Mouse (Mus musculus): Measurements from ENCODE around the gene Tcf15. TPM values are rescaled to one million over a fixed set of nuclear protein-coding genes. Genes with fewer than 3 reads are reported as not detected.

The Tcf15 gene
- total and polyA plus RNA-seq, 2 experiments from 2014 or later, result 0.69 to 1.6 TPM

DNA sequence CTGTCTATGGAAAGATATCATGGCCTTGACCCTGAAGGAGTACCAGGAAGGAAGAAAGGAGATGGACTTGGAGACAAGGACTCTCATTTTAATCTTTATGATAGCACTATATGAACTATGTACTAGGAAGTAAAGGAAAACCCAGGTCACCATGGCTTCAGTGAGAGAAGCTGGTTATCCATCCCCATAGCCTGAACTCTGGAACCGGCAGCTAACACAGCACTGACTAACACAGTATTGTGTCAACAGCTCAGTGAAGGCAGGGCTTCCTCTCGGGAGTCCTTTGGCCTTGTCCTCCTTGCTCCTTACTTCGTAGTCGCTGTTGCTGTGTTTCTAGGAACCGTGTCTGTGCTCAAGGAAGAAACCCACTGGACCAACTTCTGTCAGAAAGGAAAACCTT, 34.0 kb upstream of the Tcf15 start:
- Histone ChIP-seq H3K27ac (ENCODE audit: low read depth, low read length) (no peak overlapping the region), H3K36me3 (ENCODE audit: insufficient read depth) (peaks cover 7% of the 10 kb centered on the region; the same call in 1 of the 2 replicates), H3K9ac (no peak overlapping the region), H3K4me3 (ENCODE audit: low read depth, low read length) (no peak overlapping the region), H3K9me3 (ENCODE audit: low read length) (no peaks in the 10 kb centered on the region), H3K27me3 (ENCODE audit: insufficient read depth, low read length) (no peaks in the 10 kb centered on the region), H3K4me1 (ENCODE audit: insufficient read depth) (peaks cover 3% of the 10 kb centered on the region; the same call in 1 of the 2 replicates), H3K4me2 (ENCODE audit: low read depth) (no peak overlapping the region)
- no peak for ATAC-seq
- DNase-seq, result no peak
- no peak for TF ChIP-seq CTCF (IDR thresholded peaks at IDR 0.05; ENCODE audit: low read depth)
- WGBS, result 88% methylated on average over 5 of the region's 5 CpGs

DNA sequence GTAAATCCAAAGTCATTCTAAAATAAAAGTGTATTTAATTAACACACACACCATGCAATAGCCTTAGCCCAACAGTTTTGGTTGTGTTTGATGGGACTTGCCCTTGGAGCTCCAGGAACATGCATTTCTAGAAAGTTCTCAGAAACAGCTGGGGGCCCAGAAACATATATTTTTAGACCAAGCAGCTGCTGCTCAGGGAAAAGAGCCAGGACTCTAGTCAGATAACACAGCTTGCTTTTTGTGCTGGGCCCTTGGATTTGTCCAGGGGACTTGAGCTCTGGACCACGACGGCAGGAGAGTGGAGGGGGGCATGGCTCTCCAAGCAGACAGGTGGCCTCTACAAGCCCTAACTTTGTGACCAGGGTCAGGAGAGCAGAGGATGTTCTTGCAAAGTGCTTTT, 32.0 kb upstream of the Tcf15 start:
- TF ChIP-seq CTCF (IDR thresholded peaks at IDR 0.05; ENCODE audit: low read depth), result no peak
- no peak for DNase-seq
- whole genome bisulfite sequencing, result 78% methylated on average over 2 of the region's 2 CpGs
- Histone ChIP-seq H3K27me3 (ENCODE audit: insufficient read depth, low read length) (no peaks in the 10 kb centered on the region), H3K4me2 (ENCODE audit: low read depth) (no peak overlapping the region), H3K9me3 (ENCODE audit: low read length) (no peaks in the 10 kb centered on the region), H3K9ac (no peak overlapping the region), H3K4me3 (ENCODE audit: low read depth, low read length) (no peak overlapping the region), H3K4me1 (ENCODE audit: insufficient read depth) (no peaks in the 10 kb centered on the region), H3K36me3 (ENCODE audit: insufficient read depth) (peaks cover 7% of the 10 kb centered on the region; the same call in 1 of the 2 replicates), H3K27ac (ENCODE audit: low read depth, low read length) (no peak overlapping the region)
- no peak for ATAC-seq

- Histone ChIP-seq H3K4me1 (ENCODE audit: insufficient read depth) (no peaks in the 10 kb centered on the region), H3K27ac (ENCODE audit: low read depth, low read length) (no peak overlapping the region), H3K27me3 (ENCODE audit: insufficient read depth, low read length) (no peaks in the 10 kb centered on the region), H3K9me3 (ENCODE audit: low read length) (no peaks in the 10 kb centered on the region), H3K9ac (no peak overlapping the region), H3K4me2 (ENCODE audit: low read depth) (no peak overlapping the region), H3K36me3 (ENCODE audit: insufficient read depth) (peaks cover 7% of the 10 kb centered on the region; the same call in 1 of the 2 replicates), H3K4me3 (ENCODE audit: low read depth, low read length) (no peak overlapping the region)
- peak; percentile 94 for DNase-seq
- TF ChIP-seq CTCF (IDR thresholded peaks at IDR 0.05; ENCODE audit: low read depth), result peak; percentile 100
- 8% methylated on average over 7 of the region's 7 CpGs for whole genome bisulfite sequencing
- ATAC-seq, result peak; percentile 84
Observed at GRCm38 (mm10) chr2:152111920-152112319, 31.4 kb upstream of the Tcf15 start.

DNA sequence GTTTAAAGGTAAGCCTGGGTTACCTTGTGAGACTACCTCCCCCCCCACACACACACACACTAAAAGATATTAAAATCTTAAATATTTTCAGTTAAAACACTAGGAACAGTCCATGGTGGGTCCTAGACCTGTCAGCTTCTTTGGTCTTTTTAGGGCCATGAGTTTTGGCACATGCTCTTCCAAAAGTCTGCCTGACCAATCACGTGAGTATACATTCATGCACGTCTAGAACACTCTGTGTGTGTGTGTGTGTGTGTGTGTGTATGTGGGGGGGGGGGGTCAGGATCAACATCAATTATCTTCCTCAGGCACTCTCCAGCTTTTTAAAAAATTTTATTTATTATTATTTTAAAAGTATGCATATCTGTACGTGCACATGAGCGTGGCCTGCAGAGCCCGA, 30.9 kb upstream of the Tcf15 start:
- no peak for ATAC-seq
- no peak for TF ChIP-seq CTCF (IDR thresholded peaks at IDR 0.05; ENCODE audit: low read depth)
- H3K4me1 ChIP-seq (ENCODE audit: insufficient read depth), result no peaks in the 10 kb centered on the region
- H3K36me3 ChIP-seq (ENCODE audit: insufficient read depth), result peaks cover 7% of the 10 kb centered on the region; the same call in 1 of the 2 replicates
- H3K27me3 ChIP-seq (ENCODE audit: insufficient read depth, low read length), result no peaks in the 10 kb centered on the region
- H3K4me3 ChIP-seq (ENCODE audit: low read depth, low read length), result no peak overlapping the region
- no peak overlapping the region for H3K4me2 ChIP-seq (ENCODE audit: low read depth)
- H3K9ac ChIP-seq, result no peak overlapping the region
- H3K9me3 ChIP-seq (ENCODE audit: low read length), result no peaks in the 10 kb centered on the region
- H3K27ac ChIP-seq (ENCODE audit: low read depth, low read length), result no peak overlapping the region
- no peak for DNase-seq
- 83% methylated on average over 5 of the region's 5 CpGs for WGBS

DNA sequence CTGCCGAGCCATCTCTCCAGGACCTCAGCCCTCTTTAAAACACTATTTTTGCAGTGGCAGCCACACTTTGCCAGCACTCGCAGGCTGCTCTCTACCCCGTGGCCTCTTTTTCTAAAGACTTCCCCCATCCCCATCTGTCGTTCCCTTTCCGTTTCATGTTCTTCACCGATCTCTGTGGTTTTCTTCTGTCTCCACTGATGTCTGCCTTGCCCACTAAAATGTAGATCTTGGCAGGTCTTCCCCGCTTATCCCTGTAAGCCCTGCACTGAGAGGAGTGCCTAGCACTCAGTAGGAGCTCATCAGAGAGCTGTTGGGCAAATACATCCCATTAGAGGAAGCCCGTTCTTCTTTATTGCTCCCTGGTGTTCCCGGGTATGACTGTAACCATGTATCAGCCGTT, 30.4 kb upstream of the Tcf15 start:
- Histone ChIP-seq H3K27ac (ENCODE audit: low read depth, low read length) (no peak overlapping the region; the same call in 1 of the 2 replicates), H3K9ac (no peak overlapping the region), H3K9me3 (ENCODE audit: low read length) (no peaks in the 10 kb centered on the region), H3K4me1 (ENCODE audit: insufficient read depth) (no peaks in the 10 kb centered on the region), H3K36me3 (ENCODE audit: insufficient read depth) (peaks cover 7% of the 10 kb centered on the region; the same call in 1 of the 2 replicates), H3K27me3 (ENCODE audit: insufficient read depth, low read length) (no peaks in the 10 kb centered on the region), H3K4me3 (ENCODE audit: low read depth, low read length) (no peak overlapping the region), H3K4me2 (ENCODE audit: low read depth) (no peak overlapping the region)
- 62% methylated on average over 10 of the region's 10 CpGs for WGBS
- no peak for TF ChIP-seq CTCF (IDR thresholded peaks at IDR 0.05; ENCODE audit: low read depth)
- DNase-seq, result no peak
- ATAC-seq, result peak; percentile 18

DNA sequence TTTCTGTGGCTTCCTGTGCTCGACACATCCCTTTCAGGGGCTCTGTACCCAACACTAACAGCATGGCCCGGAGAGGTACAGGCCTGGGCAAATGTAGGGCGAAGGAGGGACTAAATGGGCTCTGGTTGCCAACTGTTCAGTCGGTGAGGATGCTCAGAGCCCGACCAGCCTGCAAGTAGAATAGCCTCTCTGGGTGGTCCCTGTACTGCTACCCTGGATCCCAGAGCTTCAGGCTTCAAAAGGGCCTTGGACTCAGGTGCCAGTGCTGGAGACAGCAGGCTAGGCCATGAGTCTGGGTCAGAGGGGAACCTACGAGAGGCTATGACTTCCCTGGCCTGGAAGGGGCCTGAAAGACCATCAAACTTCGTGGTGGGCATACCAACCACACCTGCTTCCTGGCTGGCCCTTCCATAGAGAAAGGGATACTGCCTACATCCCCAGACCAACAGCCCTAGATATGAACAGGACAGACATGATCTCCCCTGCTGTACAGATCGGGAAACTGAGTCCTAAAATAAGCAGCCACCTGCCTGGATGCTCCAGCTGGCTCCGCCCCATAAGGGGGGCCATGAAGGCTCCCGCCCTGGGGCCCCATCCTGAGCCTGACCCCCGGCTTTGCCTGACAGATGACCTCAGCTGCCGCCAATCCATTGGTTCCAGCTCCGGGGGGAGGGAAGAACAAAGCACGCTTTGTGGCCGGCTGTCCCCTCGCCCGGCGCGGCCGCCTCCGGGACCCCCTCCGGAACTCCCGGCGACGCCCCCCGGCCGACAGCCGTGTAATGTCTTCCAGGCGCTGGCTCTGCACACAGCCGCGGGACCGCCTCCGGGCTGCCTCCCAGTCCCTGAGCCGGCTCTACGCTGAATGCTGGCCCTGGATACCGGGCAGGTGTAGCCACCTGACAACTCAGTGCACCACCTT, 29.0 kb upstream of the Tcf15 start:
- H3K9ac ChIP-seq, result peak overlapping the region; percentile 31; the same call in 1 of the 2 replicates
- no peak overlapping the region for H3K27ac ChIP-seq (ENCODE audit: low read depth, low read length)
- peak overlapping the region; percentile 15 for H3K4me3 ChIP-seq (ENCODE audit: low read depth, low read length)
- H3K9me3 ChIP-seq (ENCODE audit: low read length), result no peaks in the 10 kb centered on the region
- no peak for DNase-seq
- peaks cover 7% of the 10 kb centered on the region; the same call in 1 of the 2 replicates for H3K36me3 ChIP-seq (ENCODE audit: insufficient read depth)
- peak; percentile 16; the same call in 1 of the 2 replicates for ATAC-seq
- TF ChIP-seq CTCF (IDR thresholded peaks at IDR 0.05; ENCODE audit: low read depth), result no peak
- peak overlapping the region; percentile 50 for H3K4me2 ChIP-seq (ENCODE audit: low read depth)
- WGBS, result 13% methylated on average over 36 of the region's 36 CpGs
- no peaks in the 10 kb centered on the region for H3K27me3 ChIP-seq (ENCODE audit: insufficient read depth, low read length)
- H3K4me1 ChIP-seq (ENCODE audit: insufficient read depth), result no peaks in the 10 kb centered on the region

GRCm38 (mm10) chr2:152117694-152118093, 25.7 kb upstream of the Tcf15 start:
- 86% methylated on average over 7 of the region's 7 CpGs for WGBS
- DNase-seq (no peak), ATAC-seq (no peak)
- no peaks in the 10 kb centered on the region for H3K27me3 ChIP-seq (ENCODE audit: insufficient read depth, low read length)
- H3K27ac ChIP-seq (ENCODE audit: low read depth, low read length), result no peak overlapping the region
- H3K36me3 ChIP-seq (ENCODE audit: insufficient read depth), result no peaks in the 10 kb centered on the region
- no peak overlapping the region for H3K9ac ChIP-seq
- H3K9me3 ChIP-seq (ENCODE audit: low read length), result no peaks in the 10 kb centered on the region
- no peak for TF ChIP-seq CTCF (IDR thresholded peaks at IDR 0.05; ENCODE audit: low read depth)
- no peak overlapping the region for H3K4me2 ChIP-seq (ENCODE audit: low read depth)
- H3K4me3 ChIP-seq (ENCODE audit: low read depth, low read length), result no peak overlapping the region
- no peaks in the 10 kb centered on the region for H3K4me1 ChIP-seq (ENCODE audit: insufficient read depth)
